Mouse (Mus musculus) inflammation-experienced regulatory T-cells (primary cell): ENCODE measurements around the gene Krtap31-2. TPM values are rescaled to one million over a fixed set of nuclear protein-coding genes. Genes with fewer than 3 reads are reported as not detected.

Experiments
- polyA plus RNA-seq, 2 experiments: library from polyadenylated mRNA; unstranded; fragments of 100-300 nt; shearing (Covaris generic); gene quantifications; one replicate each; pipeline ENCODE4 v1.2.1; 2017

The Krtap31-2 gene
- polyA plus RNA-seq: not detected

DNA sequence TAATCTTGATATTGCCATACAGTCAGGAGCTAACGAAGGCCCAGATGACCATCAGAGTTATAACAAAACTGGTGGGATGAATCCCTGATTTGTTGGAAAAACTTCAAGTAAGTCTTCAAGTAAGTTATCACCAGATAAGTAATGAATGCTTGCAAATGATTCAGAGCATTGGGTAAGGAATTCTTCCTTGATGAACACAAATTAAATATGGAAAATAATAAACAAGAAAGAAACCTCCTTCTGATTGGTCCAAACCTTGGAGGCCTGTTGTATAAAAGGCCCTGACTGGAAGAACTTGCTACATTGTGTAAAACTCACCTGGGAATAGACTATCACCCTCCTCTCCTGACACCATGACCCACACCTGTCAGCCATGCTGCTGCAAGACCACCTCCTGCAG, at the start of gene Krtap31-2:
Krtap31-2 (plus strand) TSS at position 301 of the 400 bp plus-strand sequence.

DNA sequence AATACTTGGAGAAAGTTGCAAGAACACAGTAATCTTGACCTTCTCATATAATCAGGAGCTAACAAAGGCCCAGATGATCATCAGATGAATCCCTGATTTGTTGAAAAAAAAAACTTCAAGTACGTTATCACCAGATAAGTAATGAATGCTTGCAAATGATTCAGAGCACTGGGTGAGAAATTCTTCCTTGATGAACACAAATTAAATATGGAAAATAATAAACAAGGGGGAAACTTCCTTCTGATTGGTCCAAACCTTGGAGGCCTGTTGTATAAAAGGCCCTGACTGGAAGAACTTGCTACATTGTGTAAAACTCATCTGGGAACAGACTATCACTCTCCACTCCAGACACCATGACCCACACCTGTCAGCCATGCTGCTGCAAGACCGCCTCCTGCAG, 28.5 kb upstream of the Krtap31-2 start, which contains the start of gene Krtap31-1:
Krtap31-1 (plus strand) TSS at position 301 of the 400 bp plus-strand sequence.

DNA sequence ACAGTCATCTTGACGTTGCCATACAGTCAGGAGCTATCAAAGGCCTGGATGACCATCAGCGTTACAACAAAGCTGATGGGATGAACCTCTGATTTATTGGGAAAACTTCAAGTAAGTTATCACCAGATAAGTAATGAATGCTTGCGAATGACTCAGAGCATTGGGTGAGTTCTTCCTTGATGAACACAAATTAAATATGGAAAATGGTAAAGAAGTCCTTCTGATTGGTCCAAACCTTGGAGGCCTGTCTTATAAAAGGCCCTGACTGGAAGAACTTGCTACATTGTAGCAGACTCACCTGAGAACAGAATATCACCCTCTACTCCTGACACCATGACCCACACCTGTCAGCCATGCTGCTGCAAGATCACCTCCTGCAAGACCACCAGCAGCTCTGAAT, 21.6 kb upstream of the Krtap31-2 start, which contains the start of gene Gm11565:
Gm11565 (plus strand) TSS at position 301 of the 400 bp plus-strand sequence.

DNA sequence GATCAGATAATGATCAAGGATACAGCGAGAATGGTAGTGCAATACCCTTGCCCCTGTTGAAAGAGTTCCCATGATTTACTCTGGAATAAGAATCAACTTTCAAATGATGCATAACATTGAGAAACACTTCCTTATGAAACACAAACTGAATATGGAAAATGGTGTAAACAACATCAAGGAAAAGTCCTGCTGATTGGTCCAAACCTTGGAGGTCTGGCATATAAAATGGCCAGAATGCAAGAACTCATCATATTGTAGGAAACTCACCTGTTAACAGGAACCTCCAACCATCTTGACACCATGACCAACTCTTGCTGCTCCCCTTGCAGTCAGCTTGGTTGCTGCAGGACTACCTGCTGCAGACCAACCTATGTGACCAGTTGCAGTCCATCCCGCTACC, 12.1 kb downstream of the Krtap31-2 start, which contains the start of gene Krtap9-5:
Krtap9-5 (plus strand) TSS at position 301 of the 400 bp plus-strand sequence.

DNA sequence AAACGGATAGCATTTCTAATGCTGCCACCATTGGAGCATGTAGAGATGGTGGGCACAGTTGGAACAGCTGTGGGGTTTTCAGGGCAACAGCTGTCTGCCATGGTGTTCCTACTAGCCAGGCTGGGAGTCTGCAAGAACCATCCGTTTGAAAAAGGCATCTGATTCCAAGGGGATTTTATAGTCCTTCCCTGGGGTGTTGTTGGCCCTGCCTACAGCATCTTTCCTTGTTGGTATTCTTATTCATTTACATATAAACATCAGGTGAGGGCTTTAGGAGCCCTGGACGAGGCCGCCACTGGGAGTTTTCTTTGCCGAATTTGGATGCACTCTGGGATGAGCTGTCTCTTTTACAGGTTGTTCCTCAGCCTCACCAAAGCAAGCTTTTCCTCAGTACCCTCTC, 42.9 kb downstream of the Krtap31-2 start, which contains the start of gene Krtap29-1:
Krtap29-1 (minus strand) TSS at position 101 of the 400 bp plus-strand sequence.

DNA sequence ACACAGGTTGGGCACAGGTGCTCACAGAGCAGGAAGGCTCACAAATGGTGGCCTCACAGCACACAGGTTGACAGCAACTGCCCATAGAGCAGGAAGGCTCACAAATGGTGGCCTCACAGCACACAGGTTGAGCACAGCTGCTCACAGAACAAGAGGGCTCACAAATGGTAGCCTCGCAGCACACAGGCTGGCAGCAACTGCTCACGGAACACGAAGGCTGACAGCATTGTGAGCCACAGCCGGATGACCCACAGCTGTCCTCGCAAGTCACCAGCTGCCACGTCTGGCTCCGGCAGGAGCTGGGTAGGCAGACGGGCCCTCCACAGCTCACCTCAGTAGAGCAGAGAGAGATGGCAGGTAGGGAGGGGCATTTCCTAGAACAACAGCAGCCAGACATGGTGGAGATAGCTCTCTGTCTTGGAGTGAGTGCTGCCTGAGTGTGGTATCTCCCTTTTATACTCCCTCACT, 50.1 kb downstream of the Krtap31-2 start, which contains the start of gene Krtap16-1:
Krtap16-1 (minus strand) TSS at position 418 of the 468 bp plus-strand sequence.

Other genes starting within 250 kb of the Krtap31-2 start
- gene Gm14190, start 245.6 kb upstream of the Krtap31-2 start, polyA plus RNA-seq: not detected
- gene Gm14180, start 202.0 kb upstream of the Krtap31-2 start, polyA plus RNA-seq: not detected
- gene Gm11595, start 163.4 kb upstream of the Krtap31-2 start, polyA plus RNA-seq: not detected
- under 1 TPM in 1 of 2 experiments, not detected in 1; 0.24 TPM for gene Krtap4-8, start 155.6 kb upstream of the Krtap31-2 start, polyA plus RNA-seq
- under 1 TPM in 1 of 2 experiments, not detected in 1; 0.28 TPM for gene Krtap4-9, start 151.1 kb upstream of the Krtap31-2 start, polyA plus RNA-seq
- gene Gm11596, start 142.8 kb upstream of the Krtap31-2 start, polyA plus RNA-seq: not detected
- not detected for gene Gm11569, start 137.4 kb upstream of the Krtap31-2 start, polyA plus RNA-seq
- not detected for gene Gm11554, start 131.8 kb upstream of the Krtap31-2 start, polyA plus RNA-seq
- not detected for gene Krtap4-13, start 126.4 kb upstream of the Krtap31-2 start, polyA plus RNA-seq
- gene Gm11564, start 120.6 kb upstream of the Krtap31-2 start, polyA plus RNA-seq: not detected
- not detected for gene 2300003K06Rik, start 98.2 kb upstream of the Krtap31-2 start, polyA plus RNA-seq
- under 1 TPM in 1 of 2 experiments, not detected in 1; 0.60 TPM for gene Krtap4-16, start 84.7 kb upstream of the Krtap31-2 start, polyA plus RNA-seq
- not detected for gene Gm11568, start 78.4 kb upstream of the Krtap31-2 start, polyA plus RNA-seq
- not detected for gene Gm11559, start 71.8 kb upstream of the Krtap31-2 start, polyA plus RNA-seq
- gene Krtap9-1, start 62.9 kb upstream of the Krtap31-2 start, polyA plus RNA-seq: not detected
- not detected for gene Gm11567, start 57.1 kb upstream of the Krtap31-2 start, polyA plus RNA-seq
- gene Krtap31-1, start 28.4 kb upstream of the Krtap31-2 start, polyA plus RNA-seq: not detected
- not detected for gene Gm11565, start 21.5 kb upstream of the Krtap31-2 start, polyA plus RNA-seq
- gene Krtap9-5, start 12.2 kb downstream of the Krtap31-2 start, polyA plus RNA-seq: not detected
- gene Krtap29-1, start 42.8 kb downstream of the Krtap31-2 start, polyA plus RNA-seq: not detected
- not detected for gene Krtap16-1, start 50.3 kb downstream of the Krtap31-2 start, polyA plus RNA-seq
- not detected for gene Krtap17-1, start 57.7 kb downstream of the Krtap31-2 start, polyA plus RNA-seq
- gene Krt33a, start 79.9 kb downstream of the Krtap31-2 start, polyA plus RNA-seq: not detected
- gene Krt33b, start 93.6 kb downstream of the Krtap31-2 start, polyA plus RNA-seq: not detected
- under 1 TPM in 1 of 2 experiments, not detected in 1; 0.92 TPM for gene Krt34, start 105.3 kb downstream of the Krtap31-2 start, polyA plus RNA-seq
- gene Krt31, start 114.3 kb downstream of the Krtap31-2 start, polyA plus RNA-seq: under 1 TPM; 0.19 to 0.24 TPM
- gene Krt32, start 151.9 kb downstream of the Krtap31-2 start, polyA plus RNA-seq: not detected
- under 1 TPM in 1 of 2 experiments, not detected in 1; 0.27 TPM for gene Krt35, start 159.9 kb downstream of the Krtap31-2 start, polyA plus RNA-seq
- gene Krt36, start 169.3 kb downstream of the Krtap31-2 start, polyA plus RNA-seq: under 1 TPM; 0.34 to 0.44 TPM
- under 1 TPM in 1 of 2 experiments, not detected in 1; 0.22 TPM for gene Krt13, start 185.3 kb downstream of the Krtap31-2 start, polyA plus RNA-seq
- gene Krt15, start 199.6 kb downstream of the Krtap31-2 start, polyA plus RNA-seq: under 1 TPM in 1 of 2 experiments, not detected in 1; 0.71 TPM
- under 1 TPM; 0.33 to 0.70 TPM for gene Krt19, start 212.4 kb downstream of the Krtap31-2 start, polyA plus RNA-seq